Mouse (Mus musculus) myocyte (in vitro differentiated cells): ENCODE data around the gene Creg1. TPM values are rescaled to one million over a fixed set of nuclear protein-coding genes. Genes with fewer than 3 reads are reported as not detected.

Source experiments
- H3K27me3 ChIP-seq: one replicate; pipeline ENCODE4 v1.6.1; 2011; ENCODE audit not compliant: control insufficient read depth, insufficient read depth, insufficient read length
- H3K36me3 ChIP-seq: one replicate; pipeline ENCODE4 v1.6.1; 2011; ENCODE audit not compliant: control insufficient read depth, insufficient read depth
- H3K4me2 ChIP-seq: one replicate; pipeline ENCODE4 v1.6.1; 2011; ENCODE audit warnings: low read depth, control low read depth
- H3K4me3 ChIP-seq: one replicate; pipeline ENCODE4 v1.5.1; 2011; ENCODE audit warnings: mild to moderate bottlenecking, control low read depth, moderate library complexity
- H3K79me2 ChIP-seq: one replicate; pipeline ENCODE4 v1.6.1; 2011; ENCODE audit not compliant: control insufficient read depth, insufficient read depth
- H3ac ChIP-seq: one replicate; pipeline ENCODE4 v1.6.1; 2011; ENCODE audit not compliant: control insufficient read depth, insufficient read length
- CEBPB ChIP-seq: IDR thresholded peaks from 2 replicates; pipeline ENCODE4 v1.6.1; 2011; ENCODE audit warnings: mild to moderate bottlenecking, moderate library complexity; ENCODE audit not compliant: poor library complexity, insufficient read depth, severe bottlenecking
- E2F4 ChIP-seq: IDR thresholded peaks from one replicate; pipeline ENCODE4 v1.6.1; 2011; ENCODE audit warnings: mild to moderate bottlenecking, control low read depth, moderate library complexity; ENCODE audit not compliant: insufficient read depth
- MAX ChIP-seq: IDR thresholded peaks from one replicate; pipeline ENCODE4 v1.6.1; 2011; ENCODE audit warnings: low read depth, mild to moderate bottlenecking, control low read depth
- MYOD1 ChIP-seq, 3 experiments: IDR thresholded peaks; one replicate each; pipeline ENCODE4 v1.6.1; 2011; ENCODE audit warnings: control low read depth in 2 of 3, low read depth in 2 of 3, mild to moderate bottlenecking in 2 of 3, moderate library complexity in 1 of 3; ENCODE audit not compliant: insufficient read length in 2 of 3, control insufficient read depth in 1 of 3
- MYOG ChIP-seq, 3 experiments: IDR thresholded peaks; one replicate each; pipeline ENCODE4 v1.6.1; 2011; ENCODE audit warnings: control low read depth in 2 of 3, low read depth in 2 of 3, mild to moderate bottlenecking in 2 of 3; ENCODE audit not compliant: insufficient read length in 2 of 3, control insufficient read depth in 1 of 3, insufficient read depth in 1 of 3
- POLR2A ChIP-seq: IDR thresholded peaks from one replicate; pipeline ENCODE4 v1.6.1; 2011; ENCODE audit warnings: low read depth, mild to moderate bottlenecking, control low read depth, moderate library complexity; ENCODE audit not compliant: insufficient read length
- POLR2AphosphoS2 ChIP-seq: IDR thresholded peaks from one replicate; pipeline ENCODE4 v1.6.1; 2011; ENCODE audit warnings: low read depth, control low read depth; ENCODE audit not compliant: insufficient read length
- REST ChIP-seq: IDR thresholded peaks from one replicate; pipeline ENCODE4 v1.6.1; 2011; ENCODE audit warnings: mild to moderate bottlenecking, control low read depth, moderate library complexity; ENCODE audit not compliant: insufficient read depth, insufficient read length
- SRF ChIP-seq: IDR thresholded peaks from one replicate; pipeline ENCODE4 v1.6.1; 2011; ENCODE audit warnings: low read depth; ENCODE audit not compliant: control insufficient read depth, insufficient read length
- TCF12 ChIP-seq: IDR thresholded peaks from one replicate; pipeline ENCODE4 v1.6.1; 2011; ENCODE audit warnings: mild to moderate bottlenecking, control low read depth; ENCODE audit not compliant: poor library complexity, insufficient read depth, severe bottlenecking
- TCF3 ChIP-seq: IDR thresholded peaks from one replicate; pipeline ENCODE4 v1.6.1; 2011; ENCODE audit warnings: low read depth, control low read depth; ENCODE audit not compliant: insufficient read length
- USF1 ChIP-seq: IDR thresholded peaks from one replicate; pipeline ENCODE4 v1.6.1; 2011; ENCODE audit warnings: low read depth, mild to moderate bottlenecking, control low read depth, moderate library complexity
- polyA plus RNA-seq: library from polyadenylated mRNA; unstranded; fragments of >200 nt; fragmentation: generic; extraction: Trizol; gene quantifications from one replicate; pipeline ENCODE4 v1.2.1, GENCODE M21; 2012; ENCODE audit warnings: missing spikeins

The Creg1 gene
- polyA plus RNA-seq, 1 experiment = 18.7 TPM

DNA sequence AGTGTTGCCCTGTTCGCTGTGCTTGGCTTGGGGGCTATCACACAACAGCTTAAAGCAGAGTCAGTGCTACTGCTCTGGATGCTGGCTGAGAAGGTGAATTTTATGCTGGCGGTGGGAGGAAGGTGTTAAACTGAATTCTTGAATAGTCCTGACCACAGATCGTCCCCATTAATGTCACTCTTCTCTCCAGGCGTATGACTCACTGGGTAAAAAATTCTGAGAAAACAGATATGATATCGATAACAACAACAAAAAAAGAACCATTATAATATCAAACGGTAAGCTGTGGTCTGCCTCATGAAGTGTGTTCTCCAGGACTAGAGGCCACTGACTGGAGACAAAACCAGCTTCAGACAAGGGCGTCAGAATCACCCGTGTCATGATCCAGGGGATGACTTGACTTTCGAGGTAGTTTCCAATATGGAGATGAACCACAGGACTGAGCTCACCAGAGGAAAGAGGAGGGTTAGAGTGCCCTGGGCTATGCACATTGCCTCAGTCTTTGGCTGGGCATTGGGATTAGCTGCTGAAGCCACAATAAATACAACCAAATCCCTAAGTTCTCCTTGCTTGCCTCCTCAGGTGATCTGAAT lies 40.9 kb upstream of the Creg1 start:
- Histone ChIP-seq H3K36me3 (no peaks in the 10 kb centered on the region), H3K79me2 (no peaks in the 10 kb centered on the region), H3K4me3 (no peak overlapping the region), H3K4me2 (no peak overlapping the region), H3ac (no peak overlapping the region), H3K27me3 (peaks cover 14% of the 10 kb centered on the region)
- no peak for TF ChIP-seq CEBPB
- TF ChIP-seq USF1 = no peak
- TF ChIP-seq SRF = no peak
- TF ChIP-seq POLR2A = no peak
- no peak for TF ChIP-seq E2F4
- no peak for TF ChIP-seq MYOG (IDR thresholded peaks at IDR 0.05; ENCODE audit: control insufficient read depth in 1 of 3, insufficient read depth in 1 of 3, insufficient read length in 2 of 3, low read depth in 2 of 3)

DNA sequence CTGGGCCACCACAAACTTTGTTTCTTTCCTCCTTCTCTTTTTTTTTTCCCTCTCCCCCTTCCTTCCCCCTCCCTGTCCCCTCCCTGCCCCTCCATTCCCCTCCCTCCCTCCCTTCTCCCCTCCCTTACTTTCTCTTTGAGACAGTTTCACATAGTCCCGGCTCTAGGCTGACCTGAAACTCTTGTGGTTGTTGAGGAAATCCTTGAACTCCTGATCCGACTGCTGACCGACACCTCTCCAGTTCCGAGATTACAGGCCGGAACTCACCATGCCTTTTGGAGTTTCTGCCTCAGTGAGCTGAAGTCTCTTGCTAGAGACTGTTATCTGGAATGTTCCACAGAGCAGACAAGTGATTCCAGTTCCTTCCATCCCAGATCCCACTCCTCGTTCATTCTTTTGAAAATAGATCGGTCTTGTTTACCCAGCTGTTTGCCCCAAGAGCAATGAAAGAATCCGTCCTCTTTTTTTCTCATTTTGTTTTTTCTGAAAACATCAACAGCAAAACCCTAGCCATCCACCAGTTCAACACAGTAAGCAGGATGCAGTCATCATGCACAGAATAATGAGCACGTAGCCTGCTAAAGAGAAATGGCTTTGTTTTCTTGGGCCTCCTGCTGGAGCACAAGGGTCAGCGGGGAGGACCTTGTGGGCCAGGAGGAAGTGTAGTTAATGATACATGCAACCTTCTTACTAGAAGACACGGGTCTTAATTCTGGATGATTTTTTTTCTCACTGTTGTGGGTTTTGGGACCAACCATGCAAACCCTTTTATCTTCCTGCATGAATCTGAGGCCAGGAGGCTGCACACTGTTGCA lies 39.1 kb upstream of the Creg1 start:
- Histone ChIP-seq H3K27me3 (peaks cover 18% of the 10 kb centered on the region), H3K4me2 (no peak overlapping the region), H3K4me3 (no peak overlapping the region), H3K79me2 (no peaks in the 10 kb centered on the region), H3K36me3 (no peaks in the 10 kb centered on the region), H3ac (no peak overlapping the region)
- TF ChIP-seq MYOG (IDR thresholded peaks at IDR 0.05; ENCODE audit: control insufficient read depth in 1 of 3, insufficient read depth in 1 of 3, insufficient read length in 2 of 3, low read depth in 2 of 3) = no peak
- no peak for TF ChIP-seq REST
- no peak for TF ChIP-seq POLR2AphosphoS2
- TF ChIP-seq SRF = no peak
- no peak for TF ChIP-seq MAX
- TF ChIP-seq TCF12 = no peak
- TF ChIP-seq TCF3 = no peak
- TF ChIP-seq E2F4 = no peak
- no peak for TF ChIP-seq MYOD1 (IDR thresholded peaks at IDR 0.05; ENCODE audit: control insufficient read depth in 1 of 3, insufficient read length in 2 of 3, low read depth in 2 of 3)
- TF ChIP-seq CEBPB = no peak

DNA sequence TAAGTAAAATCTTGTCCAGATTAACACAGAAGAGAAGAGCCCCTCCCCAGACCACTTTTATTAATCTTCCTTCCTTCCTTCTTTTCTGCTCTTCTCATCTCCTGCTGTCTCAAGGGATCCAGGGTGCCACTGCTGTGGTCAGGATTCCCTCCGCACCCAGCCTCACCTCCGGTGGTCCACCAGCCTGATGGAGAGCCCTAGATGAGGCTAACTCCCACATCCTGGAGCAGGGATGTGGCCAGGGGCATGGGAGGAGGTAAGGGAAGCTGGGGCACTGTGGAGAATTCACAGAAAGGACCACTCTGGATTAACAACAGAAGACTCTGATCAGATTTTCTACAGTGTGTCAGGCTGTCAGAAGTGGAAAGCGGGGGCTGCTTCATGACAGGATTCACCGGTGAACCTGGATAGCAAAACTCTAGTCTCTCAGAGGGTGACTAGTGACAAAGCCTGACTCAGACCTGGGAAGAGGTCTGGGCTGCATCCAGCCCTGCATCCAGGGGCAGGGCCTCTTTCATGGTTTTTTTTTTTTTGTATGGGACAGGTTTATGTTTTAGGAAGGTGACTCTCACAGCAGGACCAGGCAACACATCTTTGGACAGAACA lies 38.4 kb upstream of the Creg1 start:
- Histone ChIP-seq H3K36me3 (no peaks in the 10 kb centered on the region), H3K79me2 (no peaks in the 10 kb centered on the region), H3ac (no peak overlapping the region), H3K4me3 (no peak overlapping the region), H3K27me3 (peaks cover 18% of the 10 kb centered on the region), H3K4me2 (no peak overlapping the region)
- no peak for TF ChIP-seq MYOD1 (IDR thresholded peaks at IDR 0.05; ENCODE audit: control insufficient read depth in 1 of 3, insufficient read length in 2 of 3, low read depth in 2 of 3)

DNA sequence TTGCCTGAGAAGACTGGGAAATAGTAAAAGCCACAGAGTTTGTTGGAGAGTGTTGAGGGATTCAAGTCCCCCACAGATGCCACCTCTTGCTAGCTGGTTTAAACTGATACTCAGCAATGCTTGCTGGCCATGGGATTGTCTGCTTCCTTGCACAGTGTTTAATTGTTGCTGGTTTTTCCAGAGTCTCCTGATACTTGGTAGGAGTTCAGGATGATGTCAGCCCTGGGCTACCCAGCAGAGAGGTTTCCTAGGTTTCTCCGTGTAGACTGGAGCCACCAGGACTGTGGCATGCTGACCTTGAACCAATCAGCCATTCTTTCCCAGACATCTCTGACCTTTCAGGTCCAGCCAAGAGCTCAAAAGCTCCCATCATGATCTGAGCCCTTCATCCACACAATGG lies 36.6 kb upstream of the Creg1 start:
- no peak overlapping the region for H3K4me3 ChIP-seq
- peaks cover 18% of the 10 kb centered on the region for H3K27me3 ChIP-seq
- no peak overlapping the region for H3K4me2 ChIP-seq
- no peaks in the 10 kb centered on the region for H3K79me2 ChIP-seq
- no peaks in the 10 kb centered on the region for H3K36me3 ChIP-seq
- no peak overlapping the region for H3ac ChIP-seq
- TF ChIP-seq CEBPB (no peak), MYOG (IDR thresholded peaks at IDR 0.05; ENCODE audit: control insufficient read depth in 1 of 3, insufficient read depth in 1 of 3, insufficient read length in 2 of 3, low read depth in 2 of 3) (no peak), TCF12 (no peak), USF1 (no peak), TCF3 (no peak), REST (no peak), MAX (no peak), E2F4 (no peak), SRF (no peak)

DNA sequence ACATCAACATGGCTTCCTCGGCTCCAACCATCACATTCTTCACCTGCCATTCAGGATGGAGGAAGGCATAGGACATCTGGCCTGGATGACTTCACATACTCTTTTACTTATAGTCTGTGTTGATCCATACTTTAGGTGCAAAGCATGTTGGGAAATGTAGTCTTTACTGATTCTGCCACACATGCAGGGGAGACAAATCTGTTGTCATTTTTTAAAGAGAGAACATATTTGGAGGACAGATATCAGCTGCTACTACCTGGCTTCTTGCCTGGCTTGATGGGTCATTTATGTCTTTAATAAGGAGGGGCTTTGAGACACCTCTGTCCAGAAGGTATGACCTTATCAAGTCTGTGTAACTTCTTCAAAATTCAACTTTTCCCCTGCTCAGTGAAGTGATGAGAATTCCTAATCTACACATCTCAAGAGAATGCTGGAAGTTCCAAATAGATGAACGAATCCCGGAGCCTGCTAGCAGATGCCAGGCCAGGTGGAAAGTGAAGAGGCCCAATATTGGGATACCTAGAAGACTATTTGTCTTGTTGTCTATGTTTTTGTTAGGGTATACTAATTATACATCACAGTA lies 35.4 kb upstream of the Creg1 start:
- H3ac ChIP-seq = no peak overlapping the region
- H3K4me2 ChIP-seq = no peak overlapping the region
- H3K36me3 ChIP-seq = no peaks in the 10 kb centered on the region
- H3K4me3 ChIP-seq = no peak overlapping the region
- no peak for TF ChIP-seq USF1
- H3K79me2 ChIP-seq = no peaks in the 10 kb centered on the region
- peaks cover 15% of the 10 kb centered on the region for H3K27me3 ChIP-seq
